Mouse (Mus musculus) thymus, adult 2 months (tissue): ENCODE results near the gene Sh3d21. TPM values are rescaled to one million over a fixed set of nuclear protein-coding genes. Genes with fewer than 3 reads are reported as not detected.

Source experiments
- DNase-seq: peaks from one replicate; pipeline ENCODE4 v3.0.0; 2021
- H3K27ac ChIP-seq: fragments of 200-500 bp; 2 replicates; pipeline ENCODE4 v1.5.1; 2012; ENCODE audit warnings: low read length, control low read depth; ENCODE audit not compliant: control insufficient read depth, insufficient read depth
- H3K27me3 ChIP-seq: fragments of 200-500 bp; 2 replicates; pipeline ENCODE4 v1.6.1; 2012; ENCODE audit warnings: mild to moderate bottlenecking, low read length, moderate library complexity, mixed read lengths; ENCODE audit not compliant: control insufficient read depth, insufficient read depth
- H3K36me3 ChIP-seq: fragments of 200-500 bp; 2 replicates; pipeline ENCODE4 v1.6.1; 2012; ENCODE audit warnings: mild to moderate bottlenecking, low read length, moderate library complexity; ENCODE audit not compliant: control insufficient read depth, insufficient read depth
- H3K4me1 ChIP-seq: fragments of 200-500 bp; replicated peaks from 2 replicates; pipeline ENCODE4 v1.6.1; 2012; ENCODE audit warnings: low read length; ENCODE audit not compliant: control insufficient read depth, insufficient read depth
- H3K4me3 ChIP-seq: fragments of 200-500 bp; 2 replicates; pipeline ENCODE4 v1.5.1; 2012; ENCODE audit warnings: mild to moderate bottlenecking, low read length, control low read depth, moderate library complexity; ENCODE audit not compliant: control insufficient read depth, insufficient read depth
- CTCF ChIP-seq: fragments of 200-500 bp; IDR thresholded peaks from 2 replicates; pipeline ENCODE4 v1.5.1; 2012; ENCODE audit warnings: mild to moderate bottlenecking, control low read depth, low read length, moderate library complexity, borderline replicate concordance; ENCODE audit not compliant: control insufficient read depth, poor library complexity, insufficient read depth; ENCODE audit errors: extremely low read depth
- POLR2A ChIP-seq: fragments of 200-500 bp; IDR thresholded peaks from 2 replicates; pipeline ENCODE4 v1.6.1; 2012; ENCODE audit warnings: mild to moderate bottlenecking, low read length, control low read depth, moderate library complexity; ENCODE audit not compliant: control insufficient read depth, poor library complexity, insufficient read depth; ENCODE audit errors: extremely low read depth
- WGBS: fragments of 180-500 bp; shearing (Covaris S2); methylation state at CpG from one replicate; pipeline ENCODE4 v1.1.7; 2018; 5-methylcytosine and 5-hydroxymethylcytosine counted together
- polyA plus RNA-seq: library from polyadenylated mRNA; depleted of rRNA; stranded (reverse); fragments of >200 nt; gene quantifications from 2 replicates; pipeline ENCODE4 v1.2.3, GENCODE M21; 2012

Gene Sh3d21
- polyA plus RNA-seq, 1 experiment = 1.2 TPM

- no peaks in the 10 kb centered on the region; the same call in 1 of the 2 replicates for H3K36me3 ChIP-seq
- no peak for DNase-seq
- WGBS = 96% methylated on average over 10 of the region's 10 CpGs
- H3K4me1 ChIP-seq = no peaks in the 10 kb centered on the region
- TF ChIP-seq POLR2A (no peak), CTCF (no peak)
- H3K27ac ChIP-seq = no peak overlapping the region
- no peaks in the 10 kb centered on the region for H3K27me3 ChIP-seq
- H3K4me3 ChIP-seq = no peak overlapping the region
Observed at GRCm38 (mm10) chr4:126123309-126124040, 39.8 kb downstream of the Sh3d21 start.

GRCm38 (mm10) chr4:126120506-126120905 lies 42.8 kb downstream of the Sh3d21 start:
- no peaks in the 10 kb centered on the region; the same call in 1 of the 2 replicates for H3K36me3 ChIP-seq
- H3K27ac ChIP-seq = no peak overlapping the region
- H3K27me3 ChIP-seq = no peaks in the 10 kb centered on the region
- H3K4me3 ChIP-seq = no peak overlapping the region
- no peak for TF ChIP-seq CTCF
- TF ChIP-seq POLR2A = no peak
- H3K4me1 ChIP-seq = no peaks in the 10 kb centered on the region
- 99% methylated on average over 2 of the region's 2 CpGs for WGBS
- DNase-seq = no peak

GRCm38 (mm10) chr4:126120052-126120451 lies 43.2 kb downstream of the Sh3d21 start:
- Histone ChIP-seq H3K36me3 (no peaks in the 10 kb centered on the region), H3K27ac (no peak overlapping the region), H3K27me3 (no peaks in the 10 kb centered on the region), H3K4me3 (no peak overlapping the region), H3K4me1 (no peaks in the 10 kb centered on the region)
- no peak for TF ChIP-seq CTCF
- no peak for TF ChIP-seq POLR2A
- WGBS = 87% methylated on average over 5 of the region's 5 CpGs
- no peak for DNase-seq

GRCm38 (mm10) chr4:126119051-126119450 lies 44.2 kb downstream of the Sh3d21 start:
- Histone ChIP-seq H3K4me1 (no peaks in the 10 kb centered on the region), H3K27ac (no peak overlapping the region), H3K36me3 (no peaks in the 10 kb centered on the region), H3K27me3 (no peaks in the 10 kb centered on the region), H3K4me3 (no peak overlapping the region)
- DNase-seq = no peak
- no peak for TF ChIP-seq POLR2A
- TF ChIP-seq CTCF = no peak
- 92% methylated on average over 1 of the region's 1 CpGs for WGBS

GRCm38 (mm10) chr4:126118651-126119050 lies 44.6 kb downstream of the Sh3d21 start:
- TF ChIP-seq CTCF = no peak
- no peak for TF ChIP-seq POLR2A
- H3K27ac ChIP-seq = no peak overlapping the region

GRCm38 (mm10) chr4:126117116-126117515 lies 46.2 kb downstream of the Sh3d21 start:
- Histone ChIP-seq H3K27me3 (no peaks in the 10 kb centered on the region), H3K4me3 (no peak overlapping the region), H3K27ac (no peak overlapping the region), H3K36me3 (no peaks in the 10 kb centered on the region), H3K4me1 (no peaks in the 10 kb centered on the region; the same call in 1 of the 2 replicates)
- 95% methylated on average over 8 of the region's 8 CpGs for WGBS
- DNase-seq = no peak
- no peak for TF ChIP-seq POLR2A
- no peak for TF ChIP-seq CTCF

More at GRCm38 (mm10) chr4:126118651-126119050, 44.6 kb downstream of the Sh3d21 start:
- H3K4me3 ChIP-seq = no peak overlapping the region
- no peaks in the 10 kb centered on the region for H3K36me3 ChIP-seq
- no peak for DNase-seq
- 96% methylated on average over 4 of the region's 4 CpGs for WGBS
- no peaks in the 10 kb centered on the region for H3K4me1 ChIP-seq
- no peaks in the 10 kb centered on the region for H3K27me3 ChIP-seq

- H3K27me3 ChIP-seq = no peaks in the 10 kb centered on the region
- DNase-seq = no peak
- no peak for TF ChIP-seq CTCF
- TF ChIP-seq POLR2A = no peak
- WGBS = 79% methylated on average over 6 of the region's 6 CpGs
- no peak overlapping the region for H3K27ac ChIP-seq
- H3K36me3 ChIP-seq = no peaks in the 10 kb centered on the region
- H3K4me1 ChIP-seq = peaks cover 4% of the 10 kb centered on the region
- no peak overlapping the region for H3K4me3 ChIP-seq
Observed at GRCm38 (mm10) chr4:126115871-126116521, 47.3 kb downstream of the Sh3d21 start.
